Mouse (Mus musculus): ENCODE data around the gene Abcc9.

- no peak for TF ChIP-seq POLR2A (IDR thresholded peaks at IDR 0.05; ENCODE audit: insufficient read depth, low read depth, low read length)
- TF ChIP-seq CTCF (IDR thresholded peaks at IDR 0.05; ENCODE audit: insufficient read depth, low read depth, low read length) = no peak
These were observed 159.3 kb downstream of the Abcc9 start for GRCm38 (mm10) chr6:142542800-142543175.
